Mouse (Mus musculus): Measurements from ENCODE around the gene Plod2. TPM values are rescaled to one million over a fixed set of nuclear protein-coding genes. Genes with fewer than 3 reads are reported as not detected.

The Plod2 gene
- polyA plus RNA-seq, 1 experiment from 2014 or later = 42.2 TPM

GRCm38 (mm10) chr9:92634792-92635191 is 92.8 kb downstream of the Plod2 start:
- no peak overlapping the region for H3K4me2 ChIP-seq (ENCODE audit: low read depth, low read length)
- no peak overlapping the region for H3K9ac ChIP-seq (ENCODE audit: low read depth, low read length)
- no peaks in the 10 kb centered on the region for H3K27me3 ChIP-seq (replicated peaks; ENCODE audit: control insufficient read depth, insufficient read depth, low read length)
- H3K27ac ChIP-seq (ENCODE audit: low read length) = no peak overlapping the region
- no peak for ATAC-seq
- no peak overlapping the region for H3K4me3 ChIP-seq (ENCODE audit: low read length)
- H3K36me3 ChIP-seq (ENCODE audit: control insufficient read depth, insufficient read depth, low read length) = no peaks in the 10 kb centered on the region
- H3K9me3 ChIP-seq (ENCODE audit: control insufficient read depth, low read length) = no peaks in the 10 kb centered on the region; the same call in 1 of the 2 replicates
- WGBS = 74% methylated on average over 3 of the region's 3 CpGs
- H3K4me1 ChIP-seq (ENCODE audit: control insufficient read depth, insufficient read depth, low read length) = no peaks in the 10 kb centered on the region

- no peaks in the 10 kb centered on the region for H3K4me1 ChIP-seq (ENCODE audit: control insufficient read depth, insufficient read depth, low read length)
- no peak overlapping the region for H3K27ac ChIP-seq (ENCODE audit: low read length)
- WGBS = 77% methylated on average over 6 of the region's 6 CpGs
- H3K4me3 ChIP-seq (ENCODE audit: low read length) = no peak overlapping the region
- no peak for ATAC-seq
- no peak overlapping the region for H3K4me2 ChIP-seq (ENCODE audit: low read depth, low read length)
- H3K36me3 ChIP-seq (ENCODE audit: control insufficient read depth, insufficient read depth, low read length) = no peaks in the 10 kb centered on the region
- no peaks in the 10 kb centered on the region for H3K27me3 ChIP-seq (replicated peaks; ENCODE audit: control insufficient read depth, insufficient read depth, low read length)
- no peaks in the 10 kb centered on the region; the same call in 1 of the 2 replicates for H3K9me3 ChIP-seq (ENCODE audit: control insufficient read depth, low read length)
- H3K9ac ChIP-seq (ENCODE audit: low read depth, low read length) = no peak overlapping the region
Measured at GRCm38 (mm10) chr9:92639200-92639897, 97.3 kb downstream of the Plod2 start.

GRCm38 (mm10) chr9:92641717-92642116 is 99.7 kb downstream of the Plod2 start:
- H3K27me3 ChIP-seq (replicated peaks; ENCODE audit: control insufficient read depth, insufficient read depth, low read length) = no peaks in the 10 kb centered on the region
- no peaks in the 10 kb centered on the region for H3K4me1 ChIP-seq (ENCODE audit: control insufficient read depth, insufficient read depth, low read length)
- no peak overlapping the region for H3K4me2 ChIP-seq (ENCODE audit: low read depth, low read length)
- no peaks in the 10 kb centered on the region; the same call in 1 of the 2 replicates for H3K9me3 ChIP-seq (ENCODE audit: control insufficient read depth, low read length)
- no peaks in the 10 kb centered on the region for H3K36me3 ChIP-seq (ENCODE audit: control insufficient read depth, insufficient read depth, low read length)
- H3K4me3 ChIP-seq (ENCODE audit: low read length) = no peak overlapping the region
- no peak overlapping the region for H3K27ac ChIP-seq (ENCODE audit: low read length)
- no peak for ATAC-seq
- no peak overlapping the region for H3K9ac ChIP-seq (ENCODE audit: low read depth, low read length)
- WGBS = 63% methylated on average over 1 of the region's 1 CpGs

Other genes starting within 250 kb of the Plod2 start
- not detected in 2 replicates for gene 1700057G04Rik, start 232.8 kb upstream of the Plod2 start, polyA plus RNA-seq (2015; fragmentation: Nextera tagmentation; extraction: Ambion mirVana)
- gene Plscr4, start 84.8 kb upstream of the Plod2 start, polyA plus RNA-seq (2015; fragmentation: Nextera tagmentation; extraction: Ambion mirVana) = 5.3 and 5.8 TPM in 2 replicates